In the genomic region with DNA sequence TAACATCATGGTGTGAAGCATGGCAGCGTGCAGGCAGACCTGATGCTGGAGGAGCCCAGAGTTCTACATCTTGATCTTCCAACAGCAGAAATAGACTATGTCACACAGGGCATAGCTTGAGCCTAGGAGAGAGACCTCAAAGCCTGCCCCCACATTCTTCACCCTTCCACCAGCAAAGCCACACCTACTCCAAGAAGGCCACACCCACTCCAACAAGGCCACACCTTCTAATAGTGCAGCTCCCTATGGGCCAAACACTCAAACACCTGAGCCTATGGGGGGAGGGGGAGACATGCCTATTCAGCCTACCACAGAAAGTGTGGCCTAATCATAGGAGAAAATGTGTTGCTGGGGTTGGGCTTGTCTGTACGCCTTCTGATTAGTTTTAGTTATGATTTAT, we compare ENCODE assay signal across 17 mouse cellular contexts.
"Had no signal": no experiment of that assay in that cellular context is flagged by ENCODE, and none has a peak within 500 bp of the region (broad histone marks: within the 10 kb centered on the region; RNA-seq: fewer than 3 reads in every experiment).

No protein-coding gene starts in this region.

- H3K27ac ChIP-seq: lung, embryonic 15.5 days; macrophage; midbrain, embryonic 13.5 days; midbrain, embryonic 15.5 days; neural tube, embryonic 12.5 days; stomach, embryonic 15.5 days; stomach, postnatal 0 days had no signal

- H3K27me3 ChIP-seq: lung, embryonic 15.5 days; megakaryocyte, embryonic 14.5 days; midbrain, embryonic 13.5 days; midbrain, embryonic 15.5 days; neural tube, embryonic 12.5 days; stomach, embryonic 15.5 days had no signal

- H3K4me2 ChIP-seq: lung, embryonic 15.5 days; midbrain, embryonic 11.5 days; midbrain, embryonic 13.5 days; midbrain, embryonic 15.5 days; neural tube, embryonic 12.5 days; stomach, embryonic 15.5 days had no signal

- H3K9me3 ChIP-seq: lung, embryonic 15.5 days; midbrain, embryonic 13.5 days; midbrain, embryonic 15.5 days; neural tube, embryonic 12.5 days; stomach, embryonic 15.5 days had no signal

- DNase-seq: lung, adult 2 months; lung, postnatal 14 days; lung, postnatal 36 days; right cerebral cortex, postnatal 14 days; thymus, adult 2 months; thymus, postnatal 25 days; thymus, postnatal 4 days had no signal

- H3K4me1 ChIP-seq: lung, embryonic 15.5 days; megakaryocyte, embryonic 14.5 days; midbrain, embryonic 13.5 days; midbrain, embryonic 15.5 days; neural tube, embryonic 12.5 days; stomach, embryonic 15.5 days had no signal

- H3K4me3 ChIP-seq: lung, embryonic 15.5 days; megakaryocyte, embryonic 14.5 days; midbrain, embryonic 13.5 days; midbrain, embryonic 15.5 days; neural tube, embryonic 12.5 days; stomach, embryonic 15.5 days had no signal

- H3K36me3 ChIP-seq: lung, embryonic 15.5 days; midbrain, embryonic 15.5 days; stomach, embryonic 15.5 days had no signal

- H3K9ac ChIP-seq: lung, embryonic 15.5 days; midbrain, embryonic 13.5 days; midbrain, embryonic 15.5 days; neural tube, embryonic 12.5 days; stomach, embryonic 15.5 days had no signal

- ATAC-seq: lung, postnatal 0 days; midbrain, embryonic 13.5 days; midbrain, embryonic 15.5 days had no signal
